Mouse (Mus musculus) bone marrow macrophage, adult 2 months (primary cell): ENCODE measurements around the gene Mllt1.

Source experiments
- CTCF ChIP-seq: IDR thresholded peaks from 2 replicates; pipeline ENCODE4 v1.5.1; 2012; ENCODE audit warnings: low read depth, mild to moderate bottlenecking, low read length, moderate library complexity
- POLR2A ChIP-seq: IDR thresholded peaks from 2 replicates; pipeline ENCODE4 v1.6.1; 2012; ENCODE audit warnings: mild to moderate bottlenecking, low read depth, low read length, borderline replicate concordance

- no peak for TF ChIP-seq POLR2A
- TF ChIP-seq CTCF = no peak
Observed at GRCm38 (mm10) chr17:56872512-56872911, 62.7 kb downstream of the Mllt1 start.
